Mouse (Mus musculus): ENCODE data around the gene Ing2. TPM values are rescaled to one million over a fixed set of nuclear protein-coding genes. Genes with fewer than 3 reads are reported as not detected.

Ing2 gene
- polyA plus RNA-seq, 1 experiment, result 2.6 TPM

- Histone ChIP-seq H3K4me1 (ENCODE audit: control insufficient read depth, insufficient read depth, insufficient read length) (no peaks in the 10 kb centered on the region), H3K27me3 (ENCODE audit: control insufficient read depth, insufficient read depth, low read length) (no peaks in the 10 kb centered on the region), H3K36me3 (ENCODE audit: control insufficient read depth, insufficient read depth, low read length) (no peaks in the 10 kb centered on the region), H3K4me3 (ENCODE audit: extremely low read depth, insufficient read depth, insufficient read length) (no peak overlapping the region), H3K27ac (ENCODE audit: insufficient read depth, low read length) (no peak overlapping the region)
- no peak for TF ChIP-seq CTCF (IDR thresholded peaks at IDR 0.05; ENCODE audit: extremely low read depth, insufficient read depth, insufficient read length, insufficient replicate concordance)
- no peak for TF ChIP-seq POLR2A (IDR thresholded peaks at IDR 0.05; ENCODE audit: low read depth, low read length)
- DNase-seq (ENCODE audit: low read depth in 1 of 2, low spot score in 2 of 2), result no peak
- WGBS, result 91% methylated on average over 9 of the region's 9 CpGs
Measured at GRCm38 (mm10) chr8:47649551-47649950, 25.8 kb downstream of the Ing2 start.

GRCm38 (mm10) chr8:47642514-47643064, 32.8 kb downstream of the Ing2 start:
- H3K4me3 ChIP-seq (ENCODE audit: extremely low read depth, insufficient read depth, insufficient read length), result no peak overlapping the region
- no peak overlapping the region for H3K27ac ChIP-seq (ENCODE audit: insufficient read depth, low read length)
- no peaks in the 10 kb centered on the region for H3K36me3 ChIP-seq (ENCODE audit: control insufficient read depth, insufficient read depth, low read length)
- no peaks in the 10 kb centered on the region for H3K4me1 ChIP-seq (ENCODE audit: control insufficient read depth, insufficient read depth, insufficient read length)
- no peak for DNase-seq (ENCODE audit: low read depth in 1 of 2, low spot score in 2 of 2)
- 91% methylated on average over 9 of the region's 9 CpGs for WGBS
- no peaks in the 10 kb centered on the region for H3K27me3 ChIP-seq (ENCODE audit: control insufficient read depth, insufficient read depth, low read length)
- TF ChIP-seq POLR2A (IDR thresholded peaks at IDR 0.05; ENCODE audit: low read depth, low read length) (no peak), CTCF (IDR thresholded peaks at IDR 0.05; ENCODE audit: extremely low read depth, insufficient read depth, insufficient read length, insufficient replicate concordance) (no peak)

- 69% methylated on average over 4 of the region's 4 CpGs for WGBS
- Histone ChIP-seq H3K4me3 (ENCODE audit: extremely low read depth, insufficient read depth, insufficient read length) (no peak overlapping the region), H3K27ac (ENCODE audit: insufficient read depth, low read length) (no peak overlapping the region), H3K36me3 (ENCODE audit: control insufficient read depth, insufficient read depth, low read length) (no peaks in the 10 kb centered on the region), H3K4me1 (ENCODE audit: control insufficient read depth, insufficient read depth, insufficient read length) (no peaks in the 10 kb centered on the region), H3K27me3 (ENCODE audit: control insufficient read depth, insufficient read depth, low read length) (no peaks in the 10 kb centered on the region; the same call in 1 of the 2 replicates)
- DNase-seq (ENCODE audit: low read depth in 1 of 2, low spot score in 2 of 2), result no peak
- TF ChIP-seq POLR2A (IDR thresholded peaks at IDR 0.05; ENCODE audit: low read depth, low read length) (no peak), CTCF (IDR thresholded peaks at IDR 0.05; ENCODE audit: extremely low read depth, insufficient read depth, insufficient read length, insufficient replicate concordance) (no peak)
Measured at GRCm38 (mm10) chr8:47637152-47637551, 38.2 kb downstream of the Ing2 start.

- WGBS, result 73% methylated on average over 3 of the region's 3 CpGs
- no peak overlapping the region for H3K4me3 ChIP-seq (ENCODE audit: extremely low read depth, insufficient read depth, insufficient read length)
- H3K36me3 ChIP-seq (ENCODE audit: control insufficient read depth, insufficient read depth, low read length), result no peaks in the 10 kb centered on the region
- H3K27ac ChIP-seq (ENCODE audit: insufficient read depth, low read length), result no peak overlapping the region
- DNase-seq (ENCODE audit: low read depth in 1 of 2, low spot score in 2 of 2), result no peak
- TF ChIP-seq CTCF (IDR thresholded peaks at IDR 0.05; ENCODE audit: extremely low read depth, insufficient read depth, insufficient read length, insufficient replicate concordance) (no peak), POLR2A (IDR thresholded peaks at IDR 0.05; ENCODE audit: low read depth, low read length) (no peak)
- H3K27me3 ChIP-seq (ENCODE audit: control insufficient read depth, insufficient read depth, low read length), result no peaks in the 10 kb centered on the region; the same call in 1 of the 2 replicates
- no peaks in the 10 kb centered on the region for H3K4me1 ChIP-seq (ENCODE audit: control insufficient read depth, insufficient read depth, insufficient read length)
Measured at GRCm38 (mm10) chr8:47636032-47636431, 39.3 kb downstream of the Ing2 start.

GRCm38 (mm10) chr8:47634791-47635341, 40.5 kb downstream of the Ing2 start:
- TF ChIP-seq CTCF (IDR thresholded peaks at IDR 0.05; ENCODE audit: extremely low read depth, insufficient read depth, insufficient read length, insufficient replicate concordance) (no peak), POLR2A (IDR thresholded peaks at IDR 0.05; ENCODE audit: low read depth, low read length) (no peak)
- no peaks in the 10 kb centered on the region for H3K36me3 ChIP-seq (ENCODE audit: control insufficient read depth, insufficient read depth, low read length)
- no peak overlapping the region for H3K4me3 ChIP-seq (ENCODE audit: extremely low read depth, insufficient read depth, insufficient read length)
- no peaks in the 10 kb centered on the region; the same call in 1 of the 2 replicates for H3K27me3 ChIP-seq (ENCODE audit: control insufficient read depth, insufficient read depth, low read length)
- DNase-seq (ENCODE audit: low read depth in 1 of 2, low spot score in 2 of 2), result no peak
- 42% methylated on average over 10 of the region's 10 CpGs for WGBS
- H3K4me1 ChIP-seq (ENCODE audit: control insufficient read depth, insufficient read depth, insufficient read length), result no peaks in the 10 kb centered on the region
- H3K27ac ChIP-seq (ENCODE audit: insufficient read depth, low read length), result no peak overlapping the region

GRCm38 (mm10) chr8:47621144-47621543, 54.2 kb downstream of the Ing2 start:
- Histone ChIP-seq H3K36me3 (ENCODE audit: control insufficient read depth, insufficient read depth, low read length) (no peaks in the 10 kb centered on the region), H3K27ac (ENCODE audit: insufficient read depth, low read length) (no peak overlapping the region), H3K27me3 (ENCODE audit: control insufficient read depth, insufficient read depth, low read length) (no peaks in the 10 kb centered on the region), H3K4me1 (ENCODE audit: control insufficient read depth, insufficient read depth, insufficient read length) (no peaks in the 10 kb centered on the region), H3K4me3 (ENCODE audit: extremely low read depth, insufficient read depth, insufficient read length) (no peak overlapping the region)
- TF ChIP-seq CTCF (IDR thresholded peaks at IDR 0.05; ENCODE audit: extremely low read depth, insufficient read depth, insufficient read length, insufficient replicate concordance), result no peak
- TF ChIP-seq POLR2A (IDR thresholded peaks at IDR 0.05; ENCODE audit: low read depth, low read length), result no peak
- DNase-seq (ENCODE audit: low read depth in 1 of 2, low spot score in 2 of 2), result no peak
- WGBS, result 95% methylated on average over 1 of the region's 1 CpGs

Other genes starting within 250 kb of the Ing2 start
- gene Stox2, start 229.2 kb downstream of the Ing2 start, polyA plus RNA-seq (2012; rRNA removed), result 0.35 and 0.50 TPM in 2 replicates
- 11.7 and 15.1 TPM in 2 replicates for gene Trappc11, start 142.1 kb downstream of the Ing2 start, polyA plus RNA-seq (2012; rRNA removed)
- 12.0 and 14.4 TPM in 2 replicates for gene Rwdd4a, start 141.9 kb downstream of the Ing2 start, polyA plus RNA-seq (2012; rRNA removed)
- 11.2 and 21.8 TPM in 2 replicates for gene Cdkn2aip, start 38.4 kb upstream of the Ing2 start, polyA plus RNA-seq (2012; rRNA removed)
- not detected in 2 replicates for gene Cldn24, start 146.6 kb upstream of the Ing2 start, polyA plus RNA-seq (2012; rRNA removed)
- gene Cldn22, start 148.9 kb upstream of the Ing2 start, polyA plus RNA-seq (2012; rRNA removed), result 0.09 and 0.21 TPM in 2 replicates